Mouse (Mus musculus) mouse trophoblast stem cell (cell line): ENCODE results near the gene Lgr6.

ENCODE experiments used
- in situ Hi-C, 2 experiments: fragments of 300-500 bp; cut with MseI, MboI; formaldehyde crosslinking; loops; 2 replicates in 1 of 2; 3 replicates in 1 of 2; pipeline ENCODE4 v1.15.1; 2025

The Lgr6 gene

GRCm38 (mm10) chr1:135016907-135017655, 88.0 kb downstream of the Lgr6 start:
- in situ Hi-C loops, result no loop called here

- in situ Hi-C loops, result no loop called here
Observed at GRCm38 (mm10) chr1:135014921-135015445, 90.1 kb downstream of the Lgr6 start.

DNA sequence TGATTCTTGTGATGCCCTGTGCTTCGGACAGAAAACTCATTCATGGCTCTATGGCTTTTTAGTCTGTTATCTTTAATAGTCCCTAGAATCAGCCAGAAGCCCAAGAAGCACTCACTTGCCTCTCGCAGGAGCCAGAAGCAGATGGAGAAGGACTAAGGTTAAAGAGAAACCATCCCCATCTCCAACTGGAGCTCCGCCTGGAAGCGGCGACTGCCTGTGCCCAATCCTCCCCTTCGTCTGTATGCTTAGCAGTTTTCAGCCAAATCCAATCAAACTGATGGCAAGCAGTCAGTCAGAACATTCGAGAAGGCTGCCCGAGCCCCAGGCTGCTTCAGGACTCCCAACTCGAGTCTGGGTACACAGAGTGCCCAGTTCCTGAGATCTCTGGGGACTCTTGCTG, 92.6 kb downstream of the Lgr6 start:
- in situ Hi-C loops, result no loop called here

DNA sequence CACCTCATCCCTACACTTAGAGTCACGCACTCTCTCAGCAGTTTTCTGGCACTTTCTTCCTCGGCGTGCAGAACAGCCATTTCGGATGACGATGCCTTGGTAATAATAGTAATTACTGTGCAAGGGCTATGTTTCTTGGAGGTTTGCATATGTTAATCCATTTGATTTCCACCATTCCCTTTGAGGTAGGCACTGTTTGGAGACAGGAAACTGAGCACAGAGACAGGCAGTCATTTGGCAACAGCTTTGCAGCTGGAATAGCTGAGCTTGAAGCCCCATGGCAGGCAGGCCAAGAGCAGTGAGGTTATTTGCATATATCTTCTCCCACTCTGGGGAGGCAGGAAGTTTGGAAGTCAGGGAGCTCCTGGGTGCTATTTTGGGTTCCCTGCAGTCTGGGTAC, 93.2 kb downstream of the Lgr6 start:
- in situ Hi-C loops, result no loop called here

DNA sequence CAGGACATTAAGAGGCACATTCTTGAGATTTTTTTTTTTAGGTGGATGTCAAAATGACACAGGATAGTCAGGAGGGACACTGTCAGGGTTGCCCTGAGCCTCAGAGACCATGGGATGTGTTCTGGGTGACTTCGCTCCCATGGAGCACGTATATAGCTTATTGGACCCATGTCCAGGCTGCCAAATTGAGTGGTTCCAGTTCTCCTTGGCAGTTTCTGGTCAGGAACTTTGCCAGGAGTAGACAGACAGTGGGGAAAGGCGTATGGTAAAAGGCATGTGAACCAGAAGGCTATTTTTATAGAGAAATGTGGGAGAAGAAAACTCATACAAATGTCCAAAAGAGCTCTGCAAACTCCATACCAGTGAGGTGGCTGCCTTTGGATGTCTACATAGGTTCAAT, 95.2 kb downstream of the Lgr6 start:
- in situ Hi-C loops, result no loop called here

GRCm38 (mm10) chr1:135005696-135006095, 99.4 kb downstream of the Lgr6 start:
- in situ Hi-C loops, result no loop called here

- in situ Hi-C loops, result no loop called here
Observed at GRCm38 (mm10) chr1:135003346-135003745, 101.7 kb downstream of the Lgr6 start.

DNA sequence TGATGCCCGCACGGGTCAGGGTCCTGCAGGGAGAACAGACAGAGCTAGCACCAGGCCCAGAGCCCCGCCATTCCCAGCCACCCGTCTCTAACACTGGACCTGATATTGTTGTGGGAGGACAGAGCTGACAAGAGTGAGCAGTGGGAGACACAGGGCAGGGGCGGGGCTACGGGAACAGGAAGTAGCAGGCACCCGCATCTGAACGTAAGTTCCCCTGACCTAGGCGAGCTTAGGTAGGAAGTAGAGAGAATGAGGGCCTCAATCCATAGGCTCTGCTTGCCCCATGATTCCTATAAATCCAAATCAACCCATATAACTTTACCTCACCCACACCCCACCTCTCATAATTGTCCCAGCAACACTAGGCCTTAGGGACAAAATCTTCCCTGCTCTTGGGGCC, 104.5 kb downstream of the Lgr6 start:
- in situ Hi-C loops, result no loop called here

- in situ Hi-C loops, result loop anchor here in 1 of 2 experiments (25.0 kb wide), 1 partner anchor 364 kb away; no protein-coding TSS in a partner anchor
Observed at GRCm38 (mm10) chr1:134998231-134998630, 106.8 kb downstream of the Lgr6 start.

DNA sequence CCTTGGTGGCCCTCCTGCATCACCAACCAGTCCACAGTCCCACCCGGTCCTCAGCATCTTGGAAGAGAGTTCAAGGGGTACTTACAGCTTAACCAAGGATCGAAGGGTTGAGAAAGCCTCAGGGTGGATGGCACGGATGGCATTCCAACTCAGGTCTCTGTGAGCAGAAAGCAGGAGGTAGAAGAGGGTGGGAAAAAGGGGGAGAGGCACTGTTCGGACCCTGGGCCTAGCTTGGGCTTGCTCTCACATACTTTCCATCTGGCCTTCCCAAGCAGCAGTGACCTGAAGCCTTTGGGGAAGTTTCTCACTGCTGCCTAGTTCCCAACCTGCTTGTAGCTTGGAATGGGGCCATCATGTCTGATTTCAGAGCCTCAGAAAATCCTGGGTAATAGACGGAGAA, 107.5 kb downstream of the Lgr6 start:
- in situ Hi-C loops, result loop anchor here in 1 of 2 experiments (25.0 kb wide), 1 partner anchor 365 kb away; no protein-coding TSS in a partner anchor

GRCm38 (mm10) chr1:134996471-134996870, 108.6 kb downstream of the Lgr6 start:
- in situ Hi-C loops, result loop anchor here in 1 of 2 experiments (25.0 kb wide), 1 partner anchor 366 kb away; no protein-coding TSS in a partner anchor

DNA sequence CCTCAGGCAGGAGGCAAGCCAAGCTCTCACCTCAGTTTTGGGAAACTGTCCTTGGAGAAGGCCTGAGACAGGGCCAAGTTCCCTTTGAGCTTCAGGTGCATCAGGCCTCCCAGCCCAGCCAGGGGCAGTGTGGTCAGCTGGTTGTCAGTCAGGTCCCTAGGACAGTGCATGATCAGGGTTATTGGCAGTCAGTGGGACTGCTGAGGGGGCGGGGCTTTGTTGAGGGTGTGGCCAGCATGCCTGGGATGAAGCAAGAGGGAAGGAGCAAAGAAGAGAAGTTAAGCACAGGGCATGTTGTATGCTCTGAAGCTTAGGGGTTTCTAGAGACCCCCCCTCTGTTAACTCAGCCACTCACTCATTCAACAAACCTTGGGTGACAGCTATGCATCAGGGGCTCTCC, 109.1 kb downstream of the Lgr6 start:
- in situ Hi-C loops, result loop anchor here in 1 of 2 experiments (25.0 kb wide), 1 partner anchor 366 kb away; no protein-coding TSS in a partner anchor

GRCm38 (mm10) chr1:134995437-134995836, 109.6 kb downstream of the Lgr6 start:
- in situ Hi-C loops, result loop anchor here in 1 of 2 experiments (25.0 kb wide), 1 partner anchor 367 kb away; no protein-coding TSS in a partner anchor

GRCm38 (mm10) chr1:134994739-134995138, 110.3 kb downstream of the Lgr6 start:
- in situ Hi-C loops, result loop anchor here in 1 of 2 experiments (25.0 kb wide), 1 partner anchor 368 kb away; no protein-coding TSS in a partner anchor

DNA sequence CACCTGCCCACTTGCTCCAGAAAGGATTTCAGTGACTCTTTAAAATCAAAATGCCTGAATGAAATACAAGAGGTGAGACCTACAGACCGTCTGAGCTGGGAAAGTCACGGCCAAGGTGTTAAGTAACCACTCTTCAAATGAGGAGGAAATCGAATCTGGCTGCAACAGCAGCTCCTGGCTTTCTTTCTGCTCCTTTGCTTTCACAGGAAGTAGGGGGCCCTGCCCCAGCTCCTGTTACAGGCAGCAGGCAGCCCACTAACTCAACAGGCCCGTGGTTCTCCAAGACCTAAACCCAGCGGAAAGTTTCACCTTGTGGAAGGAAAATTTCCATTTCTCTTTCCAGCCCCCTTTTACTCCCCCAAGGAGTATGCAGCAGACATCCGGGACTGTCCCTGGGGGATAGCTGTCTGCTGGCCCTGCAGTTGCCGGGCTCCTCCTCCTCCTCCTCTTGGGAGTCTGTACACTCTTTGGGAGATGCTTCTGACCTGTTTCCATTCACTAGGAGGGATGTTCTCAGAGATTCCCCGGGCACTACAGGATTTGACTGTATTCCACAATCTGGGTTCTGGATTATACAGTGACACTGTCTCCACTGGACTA, 112.9 kb downstream of the Lgr6 start:
- in situ Hi-C loops, result loop anchor here in 1 of 2 experiments (25.0 kb wide), 1 partner anchor 370 kb away; no protein-coding TSS in a partner anchor

GRCm38 (mm10) chr1:134989372-134989771, 115.7 kb downstream of the Lgr6 start:
- in situ Hi-C loops, result loop anchor here (5.0 to 25.0 kb wide), 2 partner anchors 118 to 373 kb away; partner anchors contain the start of gene Lgr6 (in 2 of the 2)

- in situ Hi-C loops, result loop anchor here (5.0 to 25.0 kb wide), 2 partner anchors 119 to 374 kb away; partner anchors contain the start of gene Lgr6 (in 2 of the 2)
Observed at GRCm38 (mm10) chr1:134987962-134988341, 117.1 kb downstream of the Lgr6 start.

- in situ Hi-C loops, result loop anchor here (5.0 to 25.0 kb wide), 2 partner anchors 120 to 375 kb away; partner anchors contain the start of gene Lgr6 (in 2 of the 2)
Observed at GRCm38 (mm10) chr1:134987173-134987961, 117.7 kb downstream of the Lgr6 start.

GRCm38 (mm10) chr1:134972920-134973319, 132.2 kb downstream of the Lgr6 start:
- in situ Hi-C loops, result no loop called here

DNA sequence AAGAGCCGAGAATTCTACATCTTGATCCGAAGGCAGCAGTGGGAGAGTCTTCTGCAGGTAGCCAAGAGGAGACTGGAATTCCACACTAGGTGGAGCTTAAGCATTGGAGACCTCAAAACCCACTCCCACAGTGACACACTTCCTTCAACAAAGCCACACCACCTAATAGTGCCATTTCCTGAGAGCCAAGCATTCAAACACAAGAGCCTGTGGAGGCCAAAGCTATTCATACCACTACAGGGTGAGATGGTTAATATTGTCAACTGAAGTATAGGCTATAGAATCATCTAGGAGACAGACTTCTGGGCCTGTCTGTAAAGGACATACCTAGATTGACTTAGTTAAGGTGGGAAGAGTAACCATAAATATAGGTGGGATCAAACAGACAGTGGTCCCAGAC, 139.6 kb downstream of the Lgr6 start:
- in situ Hi-C loops, result no loop called here

GRCm38 (mm10) chr1:134962821-134963220, 142.3 kb downstream of the Lgr6 start:
- in situ Hi-C loops, result no loop called here
